Mouse (Mus musculus): Measurements from ENCODE around the gene Ccdc155. TPM values are rescaled to one million over a fixed set of nuclear protein-coding genes. Genes with fewer than 3 reads are reported as not detected.

The Ccdc155 gene
- polyA plus RNA-seq, 1 experiment from 2014 or later, result 0.58 TPM

DNA sequence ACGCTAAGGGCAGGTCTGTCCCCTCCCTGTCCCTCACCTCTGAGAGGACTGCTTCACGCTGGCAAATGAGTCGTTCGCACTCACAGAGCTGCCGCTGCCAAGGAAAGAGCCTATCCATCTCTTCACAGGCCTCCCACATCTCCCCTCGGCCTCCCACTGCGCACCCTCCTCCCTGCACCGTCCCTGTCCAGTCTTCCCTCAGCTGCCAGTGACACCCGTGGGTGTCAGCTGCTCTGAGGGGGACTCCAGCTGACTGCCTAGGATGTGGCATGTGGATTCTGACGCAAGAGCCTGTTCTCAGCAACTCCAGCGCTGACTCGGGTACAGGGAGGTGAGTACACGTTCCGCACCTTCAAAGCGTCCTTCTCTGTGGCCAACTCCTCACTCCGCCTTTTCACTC, 15.1 kb downstream of the Ccdc155 start:
- no peaks in the 10 kb centered on the region for H3K36me3 ChIP-seq (ENCODE audit: control insufficient read depth, insufficient read depth)
- no peak overlapping the region for H3K4me2 ChIP-seq (ENCODE audit: low read depth, low read length)
- 40% methylated on average over 16 of the region's 16 CpGs for WGBS
- H3K4me1 ChIP-seq (ENCODE audit: control insufficient read depth, insufficient read depth, low read length), result peaks cover 3% of the 10 kb centered on the region; the same call in 1 of the 2 replicates
- peaks cover 31% of the 10 kb centered on the region for H3K27me3 ChIP-seq (ENCODE audit: control insufficient read depth, insufficient read depth, low read length)
- H3K27ac ChIP-seq (ENCODE audit: low read length), result no peak overlapping the region
- ATAC-seq (replicated peaks; ENCODE audit: extremely low read depth, insufficient read depth, low FRiP score), result no peak
- no peak overlapping the region for H3K4me3 ChIP-seq (ENCODE audit: low read length)
- H3K9me3 ChIP-seq (replicated peaks; ENCODE audit: control insufficient read depth, low read length), result no peaks in the 10 kb centered on the region
- no peak overlapping the region for H3K9ac ChIP-seq (ENCODE audit: low read length)

DNA sequence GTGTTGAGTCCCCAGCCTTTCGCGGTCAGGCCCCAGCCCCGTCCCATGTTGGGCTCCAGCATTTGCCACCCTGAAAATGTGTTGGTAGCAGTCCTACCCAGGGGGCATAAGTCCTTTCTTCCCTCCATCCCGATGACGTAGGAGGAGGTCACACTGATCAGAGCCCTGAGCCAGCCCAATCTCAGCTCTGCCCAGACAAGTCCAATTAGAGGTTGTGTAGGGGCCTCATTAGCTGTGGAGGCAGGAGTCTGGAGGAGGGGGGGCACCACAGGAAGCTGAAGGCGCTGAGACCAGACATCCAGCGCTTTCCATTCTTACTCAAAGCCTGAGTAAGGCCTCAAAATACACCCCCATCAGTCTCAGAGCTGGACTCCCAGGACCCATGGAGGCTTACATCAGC, 18.8 kb downstream of the Ccdc155 start:
- Histone ChIP-seq H3K9me3 (replicated peaks; ENCODE audit: control insufficient read depth, low read length) (no peaks in the 10 kb centered on the region), H3K36me3 (ENCODE audit: control insufficient read depth, insufficient read depth) (no peaks in the 10 kb centered on the region), H3K4me3 (ENCODE audit: low read length) (no peak overlapping the region), H3K4me1 (ENCODE audit: control insufficient read depth, insufficient read depth, low read length) (peaks cover 8% of the 10 kb centered on the region; the same call in 1 of the 2 replicates), H3K27me3 (ENCODE audit: control insufficient read depth, insufficient read depth, low read length) (peaks cover 66% of the 10 kb centered on the region), H3K27ac (ENCODE audit: low read length) (no peak overlapping the region), H3K4me2 (ENCODE audit: low read depth, low read length) (no peak overlapping the region), H3K9ac (ENCODE audit: low read length) (no peak overlapping the region)
- WGBS, result 70% methylated on average over 7 of the region's 7 CpGs
- ATAC-seq (replicated peaks; ENCODE audit: extremely low read depth, insufficient read depth, low FRiP score), result no peak

DNA sequence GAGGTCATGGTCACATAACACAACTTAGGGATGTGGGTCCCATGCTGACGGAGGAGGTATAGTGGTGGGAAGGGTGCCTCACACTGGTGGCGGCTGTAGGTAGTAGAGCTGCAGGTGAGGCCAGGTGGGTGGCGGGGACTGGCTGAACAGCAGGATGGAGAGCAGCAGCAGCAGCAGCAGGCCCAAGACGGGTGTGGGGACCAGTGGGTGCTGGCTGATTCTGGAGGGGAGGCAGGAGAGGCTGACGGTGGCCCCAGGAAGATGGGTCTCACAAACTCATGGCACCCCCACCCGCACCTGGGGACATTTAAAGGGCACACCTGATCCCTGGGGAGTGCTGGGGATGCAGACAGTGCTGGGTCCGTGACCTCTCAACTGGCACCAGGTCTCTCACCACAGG, 21.0 kb downstream of the Ccdc155 start:
- Histone ChIP-seq H3K4me3 (ENCODE audit: low read length) (no peak overlapping the region), H3K27me3 (ENCODE audit: control insufficient read depth, insufficient read depth, low read length) (peaks cover 83% of the 10 kb centered on the region), H3K4me2 (ENCODE audit: low read depth, low read length) (no peak overlapping the region), H3K36me3 (ENCODE audit: control insufficient read depth, insufficient read depth) (no peaks in the 10 kb centered on the region), H3K9ac (ENCODE audit: low read length) (no peak overlapping the region), H3K4me1 (ENCODE audit: control insufficient read depth, insufficient read depth, low read length) (peaks cover 8% of the 10 kb centered on the region; the same call in 1 of the 2 replicates), H3K9me3 (replicated peaks; ENCODE audit: control insufficient read depth, low read length) (no peaks in the 10 kb centered on the region), H3K27ac (ENCODE audit: low read length) (no peak overlapping the region)
- 69% methylated on average over 7 of the region's 7 CpGs for WGBS
- no peak for ATAC-seq (replicated peaks; ENCODE audit: extremely low read depth, insufficient read depth, low FRiP score)

DNA sequence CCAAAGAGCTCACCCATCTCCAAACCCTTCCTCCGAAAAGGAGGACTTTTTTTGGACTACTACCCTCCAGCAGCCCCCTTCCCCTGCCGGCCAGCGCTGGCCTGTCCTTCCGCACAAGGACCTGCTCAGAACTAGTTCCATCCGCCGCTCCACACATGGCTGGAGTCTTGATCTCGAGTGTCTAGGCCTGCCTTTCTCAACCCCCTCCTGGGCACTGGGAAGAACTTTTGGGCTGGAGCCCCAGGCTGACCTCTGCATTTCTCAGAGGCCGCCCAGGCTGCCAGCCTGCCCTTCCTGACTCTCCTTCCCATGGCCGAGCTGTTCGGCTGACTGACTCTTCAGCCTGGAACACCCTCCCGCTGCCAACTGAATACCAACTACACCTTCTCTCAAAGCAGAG, 22.1 kb downstream of the Ccdc155 start:
- Histone ChIP-seq H3K4me1 (ENCODE audit: control insufficient read depth, insufficient read depth, low read length) (peaks cover 8% of the 10 kb centered on the region; the same call in 1 of the 2 replicates), H3K27ac (ENCODE audit: low read length) (no peak overlapping the region), H3K4me2 (ENCODE audit: low read depth, low read length) (peak overlapping the region; percentile 68), H3K36me3 (ENCODE audit: control insufficient read depth, insufficient read depth) (no peaks in the 10 kb centered on the region), H3K9me3 (replicated peaks; ENCODE audit: control insufficient read depth, low read length) (no peaks in the 10 kb centered on the region), H3K27me3 (ENCODE audit: control insufficient read depth, insufficient read depth, low read length) (peaks cover 91% of the 10 kb centered on the region), H3K4me3 (ENCODE audit: low read length) (peak overlapping the region; percentile 44), H3K9ac (ENCODE audit: low read length) (peak overlapping the region; percentile 56; the same call in 1 of the 2 replicates)
- 12% methylated on average over 11 of the region's 11 CpGs for WGBS
- ATAC-seq (replicated peaks; ENCODE audit: extremely low read depth, insufficient read depth, low FRiP score), result no peak

GRCm38 (mm10) chr7:45182199-45182601, 22.5 kb downstream of the Ccdc155 start:
- peak overlapping the region; percentile 44 for H3K4me3 ChIP-seq (ENCODE audit: low read length)
- WGBS, result under 1% methylated on average over 34 of the region's 34 CpGs
- H3K27ac ChIP-seq (ENCODE audit: low read length), result no peak overlapping the region
- H3K4me1 ChIP-seq (ENCODE audit: control insufficient read depth, insufficient read depth, low read length), result peaks cover 8% of the 10 kb centered on the region; the same call in 1 of the 2 replicates
- no peaks in the 10 kb centered on the region for H3K9me3 ChIP-seq (replicated peaks; ENCODE audit: control insufficient read depth, low read length)
- peak overlapping the region; percentile 56; the same call in 1 of the 2 replicates for H3K9ac ChIP-seq (ENCODE audit: low read length)
- H3K4me2 ChIP-seq (ENCODE audit: low read depth, low read length), result peak overlapping the region; percentile 68
- H3K36me3 ChIP-seq (ENCODE audit: control insufficient read depth, insufficient read depth), result no peaks in the 10 kb centered on the region
- peak; percentile 89 for ATAC-seq (replicated peaks; ENCODE audit: extremely low read depth, insufficient read depth, low FRiP score)
- H3K27me3 ChIP-seq (ENCODE audit: control insufficient read depth, insufficient read depth, low read length), result peaks cover 95% of the 10 kb centered on the region

GRCm38 (mm10) chr7:45181540-45181939, 23.2 kb downstream of the Ccdc155 start:
- Histone ChIP-seq H3K9ac (ENCODE audit: low read length) (no peak overlapping the region; the same call in 1 of the 2 replicates), H3K27me3 (ENCODE audit: control insufficient read depth, insufficient read depth, low read length) (peaks cover 94% of the 10 kb centered on the region), H3K36me3 (ENCODE audit: control insufficient read depth, insufficient read depth) (no peaks in the 10 kb centered on the region), H3K4me3 (ENCODE audit: low read length) (peak overlapping the region; percentile 44), H3K9me3 (replicated peaks; ENCODE audit: control insufficient read depth, low read length) (no peaks in the 10 kb centered on the region), H3K4me1 (ENCODE audit: control insufficient read depth, insufficient read depth, low read length) (peaks cover 8% of the 10 kb centered on the region; the same call in 1 of the 2 replicates), H3K27ac (ENCODE audit: low read length) (no peak overlapping the region), H3K4me2 (ENCODE audit: low read depth, low read length) (peak overlapping the region; percentile 68)
- no peak for ATAC-seq (replicated peaks; ENCODE audit: extremely low read depth, insufficient read depth, low FRiP score)
- WGBS, result 6% methylated on average over 34 of the region's 35 CpGs

DNA sequence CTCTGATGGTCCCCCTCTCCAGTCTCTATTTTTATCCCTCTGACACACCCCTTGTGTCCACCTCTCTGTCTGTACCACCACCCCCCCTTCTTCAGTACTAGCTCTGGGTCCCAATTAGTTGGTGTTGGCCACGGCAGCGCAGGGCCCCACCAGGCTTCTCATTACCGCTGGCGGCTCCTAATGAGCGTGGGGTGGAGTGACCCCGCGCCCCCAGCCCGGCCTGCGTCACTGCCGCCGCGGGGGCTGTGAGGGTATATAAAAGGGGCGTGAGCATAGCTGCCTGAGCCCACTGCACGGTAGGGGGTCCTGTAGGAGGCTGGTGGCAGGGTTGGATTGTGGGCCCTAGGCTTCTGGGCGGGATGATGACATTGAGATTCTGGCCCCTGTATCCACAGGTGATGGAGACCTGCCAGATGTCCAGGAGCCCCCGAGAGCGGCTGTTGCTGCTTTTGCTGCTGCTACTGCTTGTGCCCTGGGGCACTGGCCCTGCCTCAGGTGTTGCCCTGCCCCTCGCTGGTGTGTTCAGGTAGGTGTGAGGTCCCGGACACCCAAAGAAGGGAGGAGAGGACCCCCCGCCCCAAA, 23.7 kb downstream of the Ccdc155 start, which contains the start of gene Pth2:
Pth2 (plus strand) TSS at position 100 of the 582 bp plus-strand sequence.
- no peak for ATAC-seq (replicated peaks; ENCODE audit: extremely low read depth, insufficient read depth, low FRiP score)
- H3K9me3 ChIP-seq (replicated peaks; ENCODE audit: control insufficient read depth, low read length), result no peaks in the 10 kb centered on the region
- WGBS, result 20% methylated on average over 20 of the region's 20 CpGs
- H3K4me2 ChIP-seq (ENCODE audit: low read depth, low read length), result peak within 1 kb of the TSS; percentile 68
- H3K9ac ChIP-seq (ENCODE audit: low read length), result no peak within 1 kb of the TSS; the same call in 1 of the 2 replicates
- peaks cover 12% of the 10 kb centered on the region for H3K4me1 ChIP-seq (ENCODE audit: control insufficient read depth, insufficient read depth, low read length)
- H3K27ac ChIP-seq (ENCODE audit: low read length), result no peak within 1 kb of the TSS
- H3K4me3 ChIP-seq (ENCODE audit: low read length), result peak within 1 kb of the TSS; percentile 44
- H3K27me3 ChIP-seq (ENCODE audit: control insufficient read depth, insufficient read depth, low read length), result peaks cover 95% of the 10 kb centered on the region
- H3K36me3 ChIP-seq (ENCODE audit: control insufficient read depth, insufficient read depth), result no peaks in the 10 kb centered on the region

DNA sequence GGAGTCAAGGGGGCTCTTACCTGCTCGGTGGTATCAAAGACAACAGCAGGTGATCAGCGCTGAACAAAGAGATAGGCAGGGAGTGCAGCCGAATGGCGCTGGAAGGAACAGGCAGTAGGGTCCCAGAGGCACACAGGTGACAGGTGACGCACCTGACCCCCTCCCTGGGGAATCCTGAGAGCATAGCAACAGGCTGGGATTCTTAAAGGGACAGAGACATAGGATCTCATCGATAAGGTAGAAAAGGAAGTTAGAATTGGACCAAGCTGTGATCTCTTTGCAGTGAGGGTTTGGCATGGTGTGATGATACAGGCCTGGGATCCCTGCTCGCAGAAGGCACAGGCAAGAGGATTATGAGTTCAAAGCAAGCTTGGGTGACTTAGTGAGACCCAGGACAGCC, 25.2 kb downstream of the Ccdc155 start, which contains the start of gene Gfy:
Gfy (minus strand) TSS at position 101 of the 400 bp plus-strand sequence.
- H3K36me3 ChIP-seq (ENCODE audit: control insufficient read depth, insufficient read depth), result no peaks in the 10 kb centered on the region
- peaks cover 14% of the 10 kb centered on the region for H3K4me1 ChIP-seq (ENCODE audit: control insufficient read depth, insufficient read depth, low read length)
- WGBS, result 32% methylated on average over 7 of the region's 7 CpGs
- H3K9me3 ChIP-seq (replicated peaks; ENCODE audit: control insufficient read depth, low read length), result no peaks in the 10 kb centered on the region
- H3K27ac ChIP-seq (ENCODE audit: low read length), result no peak within 1 kb of the TSS
- H3K4me2 ChIP-seq (ENCODE audit: low read depth, low read length), result no peak within 1 kb of the TSS
- H3K9ac ChIP-seq (ENCODE audit: low read length), result no peak within 1 kb of the TSS
- ATAC-seq (replicated peaks; ENCODE audit: extremely low read depth, insufficient read depth, low FRiP score), result no peak
- no peak within 1 kb of the TSS for H3K4me3 ChIP-seq (ENCODE audit: low read length)
- H3K27me3 ChIP-seq (ENCODE audit: control insufficient read depth, insufficient read depth, low read length), result peaks cover 97% of the 10 kb centered on the region

DNA sequence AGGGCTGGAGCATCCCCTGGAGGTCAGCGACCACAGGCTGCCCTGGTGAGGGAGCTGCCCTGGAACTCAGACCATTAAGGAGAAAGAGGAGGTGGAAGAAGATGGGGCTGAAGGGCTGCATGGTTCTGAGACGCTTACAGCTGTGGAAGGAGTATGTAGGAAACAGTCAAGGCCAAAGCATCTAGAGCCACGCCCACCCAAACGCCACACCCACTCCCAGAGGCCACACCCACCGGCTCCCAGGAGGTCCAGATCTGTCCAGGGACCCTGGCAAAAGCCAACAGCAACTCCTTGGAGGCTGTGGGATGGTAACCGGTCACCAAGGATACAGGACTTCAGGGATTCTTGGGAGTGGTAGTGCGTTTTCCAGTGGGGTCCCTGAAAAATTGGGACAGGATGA, 26.1 kb downstream of the Ccdc155 start:
- H3K27ac ChIP-seq (ENCODE audit: low read length), result no peak overlapping the region
- no peak for ATAC-seq (replicated peaks; ENCODE audit: extremely low read depth, insufficient read depth, low FRiP score)
- WGBS, result 29% methylated on average over 7 of the region's 7 CpGs
- H3K36me3 ChIP-seq (ENCODE audit: control insufficient read depth, insufficient read depth), result no peaks in the 10 kb centered on the region
- no peaks in the 10 kb centered on the region for H3K9me3 ChIP-seq (replicated peaks; ENCODE audit: control insufficient read depth, low read length)
- H3K4me3 ChIP-seq (ENCODE audit: low read length), result no peak overlapping the region
- no peak overlapping the region for H3K4me2 ChIP-seq (ENCODE audit: low read depth, low read length)
- H3K4me1 ChIP-seq (ENCODE audit: control insufficient read depth, insufficient read depth, low read length), result peaks cover 14% of the 10 kb centered on the region
- no peak overlapping the region for H3K9ac ChIP-seq (ENCODE audit: low read length)
- peaks cover 92% of the 10 kb centered on the region for H3K27me3 ChIP-seq (ENCODE audit: control insufficient read depth, insufficient read depth, low read length)

Measured in heart, embryonic 16.5 days (tissue).